Mouse (Mus musculus): ENCODE data around the gene Uck1. TPM values are rescaled to one million over a fixed set of nuclear protein-coding genes. Genes with fewer than 3 reads are reported as not detected.

Uck1 gene
- polyA plus RNA-seq, 1 experiment from 2014 or later: 74.7 TPM

- Histone ChIP-seq H3K36me3 (replicated peaks) (peaks cover 100% of the 10 kb centered on the region), H3K4me3 (no peak overlapping the region), H3K4me1 (no peaks in the 10 kb centered on the region), H3K27me3 (replicated peaks; ENCODE audit: low read depth, poor library complexity, severe bottlenecking) (no peaks in the 10 kb centered on the region), H3K9me3 (no peaks in the 10 kb centered on the region), H3K27ac (replicated peaks) (no peak overlapping the region)
- DNase-seq (ENCODE audit: low spot score): no peak
- WGBS: 98% methylated on average over 1 of the region's 1 CpGs
Observed at GRCm38 (mm10) chr2:32207682-32208081, 52.3 kb downstream of the Uck1 start.

Other genes starting within 250 kb of the Uck1 start
- 1.8 and 2.2 TPM in 2 replicates for gene Fam78a, start 175.3 kb downstream of the Uck1 start, polyA plus RNA-seq (2016; fragmentation: Nextera tagmentation; extraction: Ambion mirVana)
- gene Plpp7, start 164.6 kb downstream of the Uck1 start, polyA plus RNA-seq (2016; fragmentation: Nextera tagmentation; extraction: Ambion mirVana): 4.7 and 5.7 TPM in 2 replicates
- gene Prrc2b, start 109.1 kb downstream of the Uck1 start, polyA plus RNA-seq (2016; fragmentation: Nextera tagmentation; extraction: Ambion mirVana): 60.0 and 69.9 TPM in 2 replicates
- 22.4 and 22.5 TPM in 2 replicates for gene Pomt1, start 23.6 kb downstream of the Uck1 start, polyA plus RNA-seq (2016; fragmentation: Nextera tagmentation; extraction: Ambion mirVana)
- gene Golga2, start 27.2 kb upstream of the Uck1 start, polyA plus RNA-seq (2016; fragmentation: Nextera tagmentation; extraction: Ambion mirVana): 20.2 and 22.5 TPM in 2 replicates
- 522 and 535 TPM in 2 replicates for gene Swi5, start 27.9 kb upstream of the Uck1 start, polyA plus RNA-seq (2016; fragmentation: Nextera tagmentation; extraction: Ambion mirVana)
- 65.8 and 66.4 TPM in 2 replicates for gene Ciz1, start 92.2 kb upstream of the Uck1 start, polyA plus RNA-seq (2016; fragmentation: Nextera tagmentation; extraction: Ambion mirVana)
- 20.7 and 23.5 TPM in 2 replicates for gene Dnm1, start 93.2 kb upstream of the Uck1 start, polyA plus RNA-seq (2016; fragmentation: Nextera tagmentation; extraction: Ambion mirVana)
- 35.0 and 39.3 TPM in 2 replicates for gene 1110008P14Rik, start 121.8 kb upstream of the Uck1 start, polyA plus RNA-seq (2016; fragmentation: Nextera tagmentation; extraction: Ambion mirVana)
- gene Lcn2, start 128.1 kb upstream of the Uck1 start, polyA plus RNA-seq (2016; fragmentation: Nextera tagmentation; extraction: Ambion mirVana): not detected in 2 replicates
- 32.2 and 32.5 TPM in 2 replicates for gene Ptges2, start 135.7 kb upstream of the Uck1 start, polyA plus RNA-seq (2016; fragmentation: Nextera tagmentation; extraction: Ambion mirVana)
- 6.4 and 6.8 TPM in 2 replicates for gene Naif1, start 190.3 kb upstream of the Uck1 start, polyA plus RNA-seq (2016; fragmentation: Nextera tagmentation; extraction: Ambion mirVana)
- gene Slc25a25, start 191.3 kb upstream of the Uck1 start, polyA plus RNA-seq (2016; fragmentation: Nextera tagmentation; extraction: Ambion mirVana): 29.8 and 31.8 TPM in 2 replicates

Measured in embryonic facial prominence, embryonic 10.5 days (tissue).